ENCODE assay signal across 9 mouse cellular contexts in genomic region chr15:99649067-99649761, GRCm38 (mm10). TPM values are rescaled to one million over a fixed set of nuclear protein-coding genes. Genes with fewer than 3 reads are reported as not detected.
DNase-seq lines count a peak whose midpoint lies in the region; ATAC-seq and TF ChIP-seq lines count a peak whose summit lies in the region.
"Had no signal": no experiment of that assay in that cellular context is flagged by ENCODE, and none has a peak within 500 bp of the region (broad histone marks: within the 10 kb centered on the region; RNA-seq: fewer than 3 reads in every experiment).

No protein-coding gene starts in this region.

- intact Hi-C loops in heart, postnatal 25 days (cut with DNase I), result no loop called here

- peaks cover 22 to 61% of the 10 kb centered on the region in 2 experiments for H3K4me1 ChIP-seq in heart, embryonic 14.5 days (ENCODE audit: control insufficient read depth in 2 of 2, insufficient read depth in 2 of 2, low read length in 2 of 2)
- peaks cover 79% of the 10 kb centered on the region for H3K4me1 ChIP-seq in G1E (ENCODE audit: insufficient read depth, low read depth, low read length)
- H3K4me1 ChIP-seq in hindbrain, embryonic 12.5 days, result peaks cover 75% of the 10 kb centered on the region
- H3K4me1 ChIP-seq in midbrain, embryonic 10.5 days, result peaks cover 90% of the 10 kb centered on the region

- no peak for TF ChIP-seq CTCF in G1E (IDR thresholded peaks at IDR 0.05; ENCODE audit: low read depth, low read length)

- H3K9ac ChIP-seq in heart, embryonic 14.5 days (ENCODE audit: low read length), result peak overlapping the region; percentile 52
- peak overlapping the region; percentile 49 for H3K9ac ChIP-seq in hindbrain, embryonic 12.5 days

- H3K27me3 ChIP-seq in heart, embryonic 14.5 days (ENCODE audit: control insufficient read depth, insufficient read depth, low read length), result peaks cover 1% of the 10 kb centered on the region; the same call in 1 of the 2 replicates
- peaks cover 3% of the 10 kb centered on the region; the same call in 1 of the 2 replicates for H3K27me3 ChIP-seq in G1E (ENCODE audit: insufficient read depth, low read length)
- H3K27me3 ChIP-seq in hindbrain, embryonic 12.5 days, result peaks cover 12% of the 10 kb centered on the region
- H3K27me3 ChIP-seq in midbrain, embryonic 10.5 days (ENCODE audit: low read depth, poor library complexity, severe bottlenecking), result peaks cover 22% of the 10 kb centered on the region

- no peak for DNase-seq in heart, postnatal 25 days (ENCODE audit: low spot score)
- no peak for DNase-seq in G1E (ENCODE audit: low spot score)
- DNase-seq in midbrain, embryonic 10.5 days (ENCODE audit: low spot score), result no peak
- DNase-seq in frontal cortex, postnatal 25 days (ENCODE audit: low spot score in 2 of 2), result no peak
- DNase-seq in ovary, postnatal 10 days (ENCODE audit: low spot score), result no peak
- DNase-seq in layer of hippocampus, adult 8-10 months (ENCODE audit: low spot score in 2 of 2), result no peak

- H3K27ac ChIP-seq in heart, embryonic 14.5 days (replicated peaks in 1 of 2; ENCODE audit: control insufficient read depth in 1 of 2, insufficient read depth in 1 of 2, low read depth in 2 of 2, low read length in 2 of 2), result peak overlapping the region; percentile 14 to 61
- H3K27ac ChIP-seq in hindbrain, embryonic 12.5 days, result peak overlapping the region; percentile 80
- H3K27ac ChIP-seq in midbrain, embryonic 10.5 days (replicated peaks), result no peak overlapping the region; the same call in 1 of the 2 replicates

- H3K36me3 ChIP-seq in heart, embryonic 14.5 days (ENCODE audit: control insufficient read depth, insufficient read depth, low read length), result no peaks in the 10 kb centered on the region
- H3K36me3 ChIP-seq in G1E (replicated peaks), result peaks cover 45% of the 10 kb centered on the region
- no peaks in the 10 kb centered on the region for H3K36me3 ChIP-seq in hindbrain, embryonic 12.5 days
- H3K36me3 ChIP-seq in midbrain, embryonic 10.5 days, result no peaks in the 10 kb centered on the region; the same call in 1 of the 2 replicates

- H3K4me3 ChIP-seq in heart, embryonic 14.5 days (ENCODE audit: control insufficient read depth in 1 of 2, insufficient read depth in 1 of 2, low read depth in 1 of 2, low read length in 2 of 2), result peak overlapping the region; percentile 12 to 90
- peak overlapping the region; percentile 25; the same call in 1 of the 2 replicates for H3K4me3 ChIP-seq in G1E (ENCODE audit: low read depth, low read length)
- H3K4me3 ChIP-seq in hindbrain, embryonic 12.5 days, result peak overlapping the region; percentile 85
- H3K4me3 ChIP-seq in midbrain, embryonic 10.5 days, result peak overlapping the region; percentile 98

- no peak for ATAC-seq in heart, embryonic 14.5 days (ENCODE audit: insufficient number of reproducible peaks, insufficient read depth, low FRiP score, low read depth)
- no peak for ATAC-seq in G1E (ENCODE audit: extremely low read depth, insufficient number of reproducible peaks, low FRiP score, poor library complexity, severe bottlenecking)
- no peak for ATAC-seq in hindbrain, embryonic 12.5 days (ENCODE audit: low FRiP score)

- 11% methylated on average over 6 of the region's 6 CpGs for WGBS in heart, embryonic 14.5 days
- 27% methylated on average over 6 of the region's 6 CpGs for WGBS in hindbrain, embryonic 12.5 days
- 54% methylated on average over 6 of the region's 6 CpGs for WGBS in midbrain, embryonic 10.5 days

- no peaks in the 10 kb centered on the region for H3K9me3 ChIP-seq in heart, embryonic 14.5 days (ENCODE audit: control insufficient read depth, low read length)
- H3K9me3 ChIP-seq in G1E (replicated peaks), result no peaks in the 10 kb centered on the region
- no peaks in the 10 kb centered on the region for H3K9me3 ChIP-seq in hindbrain, embryonic 12.5 days (replicated peaks)
- H3K9me3 ChIP-seq in midbrain, embryonic 10.5 days (replicated peaks), result no peaks in the 10 kb centered on the region

- H3K4me2 ChIP-seq in heart, embryonic 14.5 days (ENCODE audit: low read length), result peak overlapping the region; percentile 79
- peak overlapping the region; percentile 76 for H3K4me2 ChIP-seq in hindbrain, embryonic 12.5 days (replicated peaks)

RNA-seq across cellular contexts. Expression of gene Racgap1, which starts 2.2 kb away (rescaled TPM):
- polyA plus RNA-seq in heart, embryonic 14.5 days (2014; fragmentation: Nextera tagmentation; extraction: Ambion mirVana), result 94.4 and 98.7 TPM in 2 replicates
- 1 to 10 TPM; 2.8 to 3.0 TPM for total RNA-seq in heart, postnatal 25 days (2021)
- total RNA-seq in G1E (2014; fragmentation: Nextera tagmentation) (132 and 189 TPM in 2 replicates), G1E (2017) (71.7 and 81.3 TPM in 2 replicates)
- 21.4 and 35.6 TPM in 2 replicates for polyA plus RNA-seq in G1E (2012)
- 177 and 185 TPM in 2 replicates for polyA plus RNA-seq in hindbrain, embryonic 12.5 days (2016; fragmentation: Nextera tagmentation; extraction: Ambion mirVana)
- 208 and 239 TPM in 2 replicates for polyA plus RNA-seq in midbrain, embryonic 10.5 days (2016; fragmentation: Nextera tagmentation; extraction: Ambion mirVana)
- 1 to 10 TPM; 4.0 to 6.1 (median 4.8) TPM for total RNA-seq in layer of hippocampus, adult 8-10 months (2022)

RNA-seq across cellular contexts. Expression of gene Asic1, which starts 21.0 kb away (rescaled TPM):
- 1.1 and 1.2 TPM in 2 replicates for polyA plus RNA-seq in heart, embryonic 14.5 days (2014; fragmentation: Nextera tagmentation; extraction: Ambion mirVana)
- under 1 TPM; 0.48 to 0.55 TPM for total RNA-seq in heart, postnatal 25 days (2021)
- total RNA-seq in G1E (2014; fragmentation: Nextera tagmentation) (not detected in 2 replicates), G1E (2017) (0.22 and 0.41 TPM in 2 replicates)
- polyA plus RNA-seq in G1E (2012), result not detected in 2 replicates
- 48.6 and 61.6 TPM in 2 replicates for polyA plus RNA-seq in hindbrain, embryonic 12.5 days (2016; fragmentation: Nextera tagmentation; extraction: Ambion mirVana)
- 6.0 and 14.9 TPM in 2 replicates for polyA plus RNA-seq in midbrain, embryonic 10.5 days (2016; fragmentation: Nextera tagmentation; extraction: Ambion mirVana)
- 10 to 100 TPM; 29.0 to 38.6 (median 34.0) TPM for total RNA-seq in layer of hippocampus, adult 8-10 months (2022)

RNA-seq across cellular contexts. Expression of gene Aqp6, which starts 48.0 kb away (rescaled TPM):
- not detected in 2 replicates for polyA plus RNA-seq in heart, embryonic 14.5 days (2014; fragmentation: Nextera tagmentation; extraction: Ambion mirVana)
- not detected for total RNA-seq in heart, postnatal 25 days (2021)
- total RNA-seq in G1E (2014; fragmentation: Nextera tagmentation), result not detected in 2 replicates
- total RNA-seq in G1E (2017), result 0.12 TPM in 1 of 2 replicates, not detected in the other
- polyA plus RNA-seq in G1E (2012), result not detected in 2 replicates
- polyA plus RNA-seq in hindbrain, embryonic 12.5 days (2016; fragmentation: Nextera tagmentation; extraction: Ambion mirVana), result 1.3 and 2.8 TPM in 2 replicates
- polyA plus RNA-seq in midbrain, embryonic 10.5 days (2016; fragmentation: Nextera tagmentation; extraction: Ambion mirVana), result 0.16 TPM in 1 of 2 replicates, not detected in the other
- total RNA-seq in layer of hippocampus, adult 8-10 months (2022), result under 1 TPM in 1 of 4 experiments, not detected in 3; 0.36 TPM
- polyA plus RNA-seq: testis, adult 2 months had no signal

RNA-seq across cellular contexts. Expression of gene Smarcd1, which starts 52.7 kb away (rescaled TPM):
- polyA plus RNA-seq in heart, embryonic 14.5 days (2014; fragmentation: Nextera tagmentation; extraction: Ambion mirVana), result 24.7 and 27.4 TPM in 2 replicates
- total RNA-seq in heart, postnatal 25 days (2021), result 10 to 100 TPM; 23.5 to 25.3 TPM
- total RNA-seq in G1E (2014; fragmentation: Nextera tagmentation) (43.3 and 50.9 TPM in 2 replicates), G1E (2017) (11.4 and 12.0 TPM in 2 replicates)
- polyA plus RNA-seq in G1E (2012), result 45.3 and 69.1 TPM in 2 replicates
- 123 and 141 TPM in 2 replicates for polyA plus RNA-seq in hindbrain, embryonic 12.5 days (2016; fragmentation: Nextera tagmentation; extraction: Ambion mirVana)
- polyA plus RNA-seq in midbrain, embryonic 10.5 days (2016; fragmentation: Nextera tagmentation; extraction: Ambion mirVana), result 98.1 and 112 TPM in 2 replicates
- 100 to 1,000 TPM; 106 to 125 (median 113) TPM for total RNA-seq in layer of hippocampus, adult 8-10 months (2022)

RNA-seq across cellular contexts. Expression of gene Gm17349, which starts 56.1 kb away (rescaled TPM):
- polyA plus RNA-seq in heart, embryonic 14.5 days (2014; fragmentation: Nextera tagmentation; extraction: Ambion mirVana), result not detected in 2 replicates
- 1 to 10 TPM; 2.8 to 4.2 TPM for total RNA-seq in heart, postnatal 25 days (2021)
- total RNA-seq in G1E (2014; fragmentation: Nextera tagmentation) (not detected in 2 replicates), G1E (2017) (0.98 TPM in 1 of 2 replicates, not detected in the other)
- polyA plus RNA-seq in G1E (2012), result 2.3 and 4.1 TPM in 2 replicates
- polyA plus RNA-seq in hindbrain, embryonic 12.5 days (2016; fragmentation: Nextera tagmentation; extraction: Ambion mirVana), result not detected in 2 replicates
- not detected in 2 replicates for polyA plus RNA-seq in midbrain, embryonic 10.5 days (2016; fragmentation: Nextera tagmentation; extraction: Ambion mirVana)
- 1 to 10 TPM; 4.6 to 6.4 (median 5.5) TPM for total RNA-seq in layer of hippocampus, adult 8-10 months (2022)
- polyA plus RNA-seq: testis, adult 2 months had no signal

Comparison
In these comparisons a context has a peak if more than half of its experiments do, and no peak if none do; other contexts are left out.
1. H3K4me3 ChIP-seq: peak in every context shown above with its lines; median percentile 98 in midbrain, embryonic 10.5 days; 85 in hindbrain, embryonic 12.5 days; 51 in heart, embryonic 14.5 days; 25 in G1E.